Mouse (Mus musculus) CH12.LX (cell line): ENCODE data around the gene Gng4. TPM values are rescaled to one million over a fixed set of nuclear protein-coding genes. Genes with fewer than 3 reads are reported as not detected.

ENCODE experiments used
- DNase-seq: peaks from one replicate; pipeline ENCODE4 v3.0.0-alpha.2; 2013; ENCODE audit errors: extremely low read depth
- H3K27ac ChIP-seq: 2 replicates; pipeline ENCODE4 v1.5.1; 2012; ENCODE audit warnings: low read depth, mild to moderate bottlenecking, control low read depth, moderate library complexity; ENCODE audit not compliant: insufficient read depth
- H3K27me3 ChIP-seq: replicated peaks from 2 replicates; pipeline ENCODE3; 2012; ENCODE audit warnings: inconsistent platforms
- H3K36me3 ChIP-seq, 2 experiments: replicated peaks in 1 of 2; 2 replicates each; pipeline versions ENCODE3 to v1.6.1; 2012; ENCODE audit warnings: inconsistent platforms in 1 of 2, low read length in 1 of 2, mild to moderate bottlenecking in 1 of 2, mixed read lengths in 1 of 2, moderate library complexity in 1 of 2; ENCODE audit not compliant: control insufficient read depth in 1 of 2, insufficient read depth in 1 of 2
- H3K4me1 ChIP-seq, 2 experiments: 2 replicates each; pipeline ENCODE4 v1.6.1; 2012; ENCODE audit warnings: inconsistent platforms in 1 of 2, moderate library complexity in 1 of 2; ENCODE audit not compliant: insufficient read depth in 2 of 2, control insufficient read depth in 1 of 2
- H3K4me2 ChIP-seq: 2 replicates; pipeline ENCODE4 v1.6.1; 2012; ENCODE audit warnings: low read depth, mild to moderate bottlenecking, control low read depth; ENCODE audit not compliant: poor library complexity, insufficient read depth, severe bottlenecking
- H3K4me3 ChIP-seq, 3 experiments: fragments of 150-350 bp in 1 of 3; sonication (generic) in 1 of 3; replicated peaks in 1 of 3; 2 replicates each; pipeline versions ENCODE3 to v1.5.1; 2011 to 2012; ENCODE audit warnings: low read depth in 2 of 3, low read length in 2 of 3, mild to moderate bottlenecking in 2 of 3, moderate library complexity in 2 of 3, control low read depth in 1 of 3, improper control_type of control experiment in 1 of 3, inconsistent platforms in 1 of 3, mixed read lengths in 1 of 3; ENCODE audit not compliant: poor library complexity in 1 of 3
- H3K79me2 ChIP-seq: replicated peaks from 2 replicates; pipeline ENCODE4 v1.6.1; 2012; ENCODE audit warnings: mild to moderate bottlenecking, moderate library complexity; ENCODE audit not compliant: control insufficient read depth, poor library complexity, insufficient read depth, severe bottlenecking; ENCODE audit errors: extremely low read depth
- H3K9ac ChIP-seq: 2 replicates; pipeline ENCODE4 v1.6.1; 2012; ENCODE audit warnings: low read depth, mild to moderate bottlenecking, control low read depth, moderate library complexity; ENCODE audit not compliant: insufficient read depth
- H3K9me3 ChIP-seq: replicated peaks from 2 replicates; pipeline ENCODE3; 2012; ENCODE audit warnings: low read length, inconsistent platforms, mixed read lengths
- BHLHE40 ChIP-seq: IDR thresholded peaks from 2 replicates; pipeline ENCODE4 v1.6.1; 2011; ENCODE audit warnings: mild to moderate bottlenecking, low read depth, low read length, improper control_type of control experiment
- CHD1 ChIP-seq: IDR thresholded peaks from 2 replicates; pipeline ENCODE4 v1.6.1; 2012; ENCODE audit warnings: low read depth, low read length, improper control_type of control experiment, inconsistent platforms
- CHD2 ChIP-seq: IDR thresholded peaks from 2 replicates; pipeline ENCODE4 v1.6.1; 2011; ENCODE audit warnings: low read length, improper control_type of control experiment
- CTCF ChIP-seq, 2 experiments: IDR thresholded peaks in 1 of 2; conservative IDR thresholded peaks in 1 of 2; 2 replicates each; pipeline ENCODE4 v1.5.1; 2011 to 2012; ENCODE audit warnings: low read depth in 2 of 2, low read length in 2 of 2, improper control_type of control experiment in 1 of 2, inconsistent platforms in 1 of 2, mild to moderate bottlenecking in 1 of 2, moderate library complexity in 1 of 2
- E2F4 ChIP-seq: IDR thresholded peaks from 2 replicates; pipeline ENCODE4 v1.6.1; 2011; ENCODE audit warnings: low read depth, low read length, improper control_type of control experiment; ENCODE audit not compliant: insufficient replicate concordance
- KAT2A ChIP-seq: IDR thresholded peaks from 2 replicates; pipeline ENCODE4 v1.6.1; 2012; ENCODE audit warnings: low read length, improper control_type of control experiment, inconsistent platforms; ENCODE audit not compliant: insufficient replicate concordance
- MEF2A ChIP-seq: IDR thresholded peaks from 2 replicates; pipeline ENCODE4 v1.6.1; 2014; ENCODE audit warnings: low read depth, mild to moderate bottlenecking, inconsistent platforms, low read length, improper control_type of control experiment, borderline replicate concordance
- MYC ChIP-seq: IDR thresholded peaks from 2 replicates; pipeline ENCODE4 v1.6.1; 2011; ENCODE audit warnings: low read depth, mild to moderate bottlenecking, improper control_type of control experiment, low read length
- NELFE ChIP-seq: IDR thresholded peaks from 2 replicates; pipeline ENCODE4 v1.6.1; 2011; ENCODE audit warnings: low read depth, low read length, improper control_type of control experiment
- POLR2A ChIP-seq: IDR thresholded peaks from 2 replicates; pipeline ENCODE4 v1.6.1; 2011; ENCODE audit warnings: low read depth, mild to moderate bottlenecking, improper control_type of control experiment, low read length
- POLR2AphosphoS2 ChIP-seq: IDR thresholded peaks from 2 replicates; pipeline ENCODE4 v1.6.1; 2011; ENCODE audit warnings: low read depth, low read length, improper control_type of control experiment
- RCOR1 ChIP-seq: conservative IDR thresholded peaks from 2 replicates; pipeline ENCODE4 v1.6.1; 2012; ENCODE audit warnings: low read depth, mild to moderate bottlenecking, inconsistent platforms, low read length, improper control_type of control experiment
- SMC3 ChIP-seq: IDR thresholded peaks from 2 replicates; pipeline ENCODE4 v1.6.1; 2011; ENCODE audit warnings: low read depth, low read length, improper control_type of control experiment
- USF1 ChIP-seq: IDR thresholded peaks from 2 replicates; pipeline ENCODE4 v1.6.1; 2014; ENCODE audit warnings: low read depth, mild to moderate bottlenecking, inconsistent platforms, low read length, improper control_type of control experiment
- ZMIZ1 ChIP-seq: IDR thresholded peaks from 2 replicates; pipeline ENCODE4 v1.6.1; 2012; ENCODE audit warnings: low read depth, mild to moderate bottlenecking, inconsistent platforms, low read length, improper control_type of control experiment
- ZNF384 ChIP-seq: IDR thresholded peaks from 2 replicates; pipeline ENCODE4 v1.6.1; 2012; ENCODE audit warnings: low read depth, low read length, improper control_type of control experiment, inconsistent platforms
- dilution Hi-C: fragments of 300-500 bp; cut with MboI; formaldehyde crosslinking; loops from 2 replicates; pipeline ENCODE4 v1.14.3; 2020; ENCODE audit warnings: low sequenced_read_pairs; ENCODE audit not compliant: extremely low pct_unique_long_range_greater_than_20kb, extremely low pct_ligation_motif_present
- in situ Hi-C: fragments of 300-500 bp; cut with MboI; formaldehyde crosslinking; loops from 3 replicates; pipeline ENCODE4 v1.14.3; 2019; ENCODE audit warnings: low sequenced_read_pairs, low pct_ligation_motif_present, low pct_unique_long_range_greater_than_20kb, mixed read lengths
- polyA plus RNA-seq: library from polyadenylated mRNA; unstranded; fragments of >175 nt; gene quantifications from 2 replicates; pipeline ENCODE4 v1.2.1, GENCODE M21; 2012; ENCODE audit warnings: low read depth; ENCODE audit not compliant: insufficient read length
- total RNA-seq, 2 experiments: library from RNA; depleted of rRNA; stranded (reverse); fragments of 300-350 nt in 1 of 2; fragments of >200 nt in 1 of 2; gene quantifications; 2 replicates each; pipeline ENCODE4 v1.2.3; 2012 to 2014

The Gng4 gene
- total and polyA plus RNA-seq, 3 experiments, result not detected

DNA sequence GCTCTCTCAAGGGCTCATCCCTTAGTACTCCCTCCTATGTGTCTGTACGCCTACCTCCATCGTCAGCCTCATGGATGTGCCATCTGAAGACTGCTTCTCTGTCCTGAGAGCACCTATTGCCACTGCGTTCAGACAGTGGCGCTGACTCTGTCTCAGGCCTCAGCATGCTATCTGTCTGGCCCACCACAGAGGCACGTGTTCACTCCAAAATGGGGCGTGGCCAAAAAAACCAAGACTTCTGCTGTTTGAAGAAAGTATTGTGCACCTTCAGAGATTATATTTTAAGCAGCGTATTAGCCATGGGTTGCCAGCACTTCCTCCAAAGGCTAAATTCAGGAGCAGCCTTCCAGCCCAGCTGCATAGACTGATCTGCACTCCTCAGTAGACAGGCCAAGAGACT is 27.0 kb downstream of the Gng4 start:
- Histone ChIP-seq H3K36me3 (no peaks in the 10 kb centered on the region), H3K27ac (no peak overlapping the region), H3K79me2 (no peaks in the 10 kb centered on the region), H3K27me3 (no peaks in the 10 kb centered on the region), H3K4me2 (no peak overlapping the region), H3K9ac (no peak overlapping the region), H3K9me3 (no peaks in the 10 kb centered on the region), H3K4me3 (no peak overlapping the region), H3K4me1 (peaks cover 0 to 3% of the 10 kb centered on the region in 2 experiments; a peak in 1 of 4 replicates)
- in situ Hi-C loops (no loop called here), dilution Hi-C loops (no loop called here)
- TF ChIP-seq BHLHE40 (0 out of 2 replicates have a peak, but pooled peaks have one; percentile 8), CTCF (conservative IDR thresholded peaks at IDR 0.05 in 1 of 2, IDR thresholded peaks at IDR 0.05 in 1 of 2; ENCODE audit: low read depth in 2 of 2, low read length in 2 of 2) (no peak), E2F4 (no peak), NELFE (no peak)
- DNase-seq, result no peak

DNA sequence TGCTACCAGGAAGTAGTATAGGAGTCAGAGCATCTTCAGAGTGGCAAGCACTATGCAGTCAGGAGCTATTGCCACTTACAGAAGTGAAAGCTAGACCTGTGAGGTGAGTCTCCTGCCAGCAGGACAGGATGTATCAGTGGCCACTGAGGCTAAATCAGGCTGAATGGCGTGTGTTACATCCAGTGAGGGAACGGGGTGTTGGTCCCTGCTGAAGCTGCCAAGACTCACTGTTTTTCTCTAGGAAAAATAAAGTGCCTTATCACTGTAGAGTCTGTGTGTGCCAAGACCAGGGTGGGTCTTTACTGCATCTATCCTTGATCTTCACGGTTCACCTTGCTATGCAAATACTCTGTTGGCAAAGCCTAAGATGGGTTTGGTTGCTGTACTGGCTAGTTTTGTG is 34.8 kb downstream of the Gng4 start:
- Histone ChIP-seq H3K4me2 (no peak overlapping the region), H3K79me2 (no peaks in the 10 kb centered on the region), H3K27me3 (no peaks in the 10 kb centered on the region), H3K9me3 (no peaks in the 10 kb centered on the region), H3K4me1 (peaks cover 10 to 19% of the 10 kb centered on the region in 2 experiments), H3K4me3 (no peak overlapping the region), H3K9ac (no peak overlapping the region), H3K27ac (no peak overlapping the region), H3K36me3 (no peaks in the 10 kb centered on the region)
- dilution Hi-C loops (no loop called here), in situ Hi-C loops (no loop called here)
- TF ChIP-seq SMC3 (no peak), CHD2 (no peak), MYC (no peak), CHD1 (no peak), POLR2AphosphoS2 (no peak), BHLHE40 (no peak), ZNF384 (no peak), USF1 (no peak), KAT2A (no peak), POLR2A (no peak), CTCF (conservative IDR thresholded peaks at IDR 0.05 in 1 of 2, IDR thresholded peaks at IDR 0.05 in 1 of 2; ENCODE audit: low read depth in 2 of 2, low read length in 2 of 2) (no peak), NELFE (no peak), MEF2A (no peak), ZMIZ1 (no peak), RCOR1 (no peak)
- DNase-seq, result peak; percentile 10
